Mouse (Mus musculus) forebrain, embryonic 13.5 days (tissue): ENCODE data around the gene 4930486L24Rik. TPM values are rescaled to one million over a fixed set of nuclear protein-coding genes. Genes with fewer than 3 reads are reported as not detected.

Experiments
- ATAC-seq: fragments of 200-750 bp; cut with Nextera tagmentation; 2 replicates; pipeline ENCODE4 v1.8.0; 2017
- H3K27ac ChIP-seq: fragments of 300-500 bp; sonication (generic); 2 replicates; pipeline ENCODE4 v1.5.1; 2015; ENCODE audit warnings: inconsistent platforms, mild to moderate bottlenecking, moderate library complexity
- H3K27me3 ChIP-seq: fragments of 300-500 bp; sonication (generic); 2 replicates; pipeline ENCODE4 v1.6.1; 2015; ENCODE audit warnings: mild to moderate bottlenecking, inconsistent platforms
- H3K36me3 ChIP-seq: fragments of 300-500 bp; sonication (generic); 2 replicates; pipeline ENCODE4 v1.6.1; 2015; ENCODE audit warnings: mild to moderate bottlenecking, inconsistent platforms; ENCODE audit not compliant: poor library complexity, severe bottlenecking
- H3K4me1 ChIP-seq: fragments of 300-500 bp; sonication (generic); 2 replicates; pipeline ENCODE4 v1.6.1; 2015; ENCODE audit warnings: inconsistent platforms
- H3K4me2 ChIP-seq: fragments of 300-500 bp; sonication (generic); 2 replicates; pipeline ENCODE4 v1.6.1; 2015; ENCODE audit warnings: inconsistent platforms, mild to moderate bottlenecking, moderate library complexity
- H3K4me3 ChIP-seq: fragments of 300-500 bp; sonication (generic); 2 replicates; pipeline ENCODE4 v1.5.1; 2015; ENCODE audit warnings: mild to moderate bottlenecking, inconsistent platforms
- H3K9ac ChIP-seq: fragments of 300-500 bp; sonication (generic); 2 replicates; pipeline ENCODE4 v1.6.1; 2015; ENCODE audit warnings: mild to moderate bottlenecking, inconsistent platforms
- H3K9me3 ChIP-seq: fragments of 300-500 bp; sonication (generic); replicated peaks from 2 replicates; pipeline ENCODE4 v1.6.1; 2016; ENCODE audit warnings: inconsistent platforms
- WGBS: fragments of 180-500 bp; shearing (Covaris S2); methylation state at CpG from one replicate; pipeline ENCODE4 v1.1.7; 2015; 5-methylcytosine and 5-hydroxymethylcytosine counted together
- polyA plus RNA-seq: library from polyadenylated mRNA; unstranded; fragments of >200 nt; fragmentation: Nextera tagmentation; extraction: Ambion mirVana; gene quantifications from 2 replicates; pipeline ENCODE4 v1.2.1, GENCODE M21; 2015

4930486L24Rik gene
- polyA plus RNA-seq, 1 experiment from 2014 or later = not detected

DNA sequence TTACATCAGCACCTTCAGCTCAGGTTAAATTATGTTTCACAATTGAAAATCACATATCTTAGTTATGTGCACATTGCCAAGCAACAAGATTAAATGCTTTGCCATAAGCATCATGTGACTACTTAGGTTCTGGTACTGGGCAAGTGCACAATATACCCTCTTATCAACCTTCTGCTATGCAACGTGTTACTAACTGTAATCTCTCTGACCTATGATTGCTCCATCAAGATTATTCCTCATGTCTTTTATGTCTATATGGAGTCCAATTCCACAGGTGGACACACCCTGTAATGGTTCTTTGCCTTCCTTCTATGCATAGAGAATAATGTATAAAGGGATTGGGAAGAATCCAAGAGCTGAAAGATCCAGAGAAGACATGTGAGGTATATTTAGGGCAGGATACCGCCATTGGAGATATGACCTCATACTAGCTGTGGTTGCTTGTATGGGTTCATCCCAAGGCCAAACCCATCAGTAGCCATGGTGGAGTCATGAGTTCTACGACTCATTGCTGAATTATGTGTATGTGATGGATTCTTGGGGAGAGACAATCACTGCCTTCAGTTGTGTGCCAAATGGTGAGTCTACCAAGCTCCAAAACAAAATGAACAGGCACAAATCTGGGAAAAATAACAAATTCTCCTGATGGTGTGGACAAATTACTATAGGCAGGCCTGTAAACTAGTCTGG is 43.6 kb downstream of the 4930486L24Rik start:
- 72% methylated on average over 3 of the region's 3 CpGs for WGBS
- Histone ChIP-seq H3K9ac (no peak overlapping the region), H3K27ac (no peak overlapping the region), H3K4me3 (no peak overlapping the region), H3K4me2 (no peak overlapping the region), H3K27me3 (no peaks in the 10 kb centered on the region), H3K4me1 (no peaks in the 10 kb centered on the region), H3K36me3 (no peaks in the 10 kb centered on the region), H3K9me3 (no peaks in the 10 kb centered on the region)
- no peak for ATAC-seq

DNA sequence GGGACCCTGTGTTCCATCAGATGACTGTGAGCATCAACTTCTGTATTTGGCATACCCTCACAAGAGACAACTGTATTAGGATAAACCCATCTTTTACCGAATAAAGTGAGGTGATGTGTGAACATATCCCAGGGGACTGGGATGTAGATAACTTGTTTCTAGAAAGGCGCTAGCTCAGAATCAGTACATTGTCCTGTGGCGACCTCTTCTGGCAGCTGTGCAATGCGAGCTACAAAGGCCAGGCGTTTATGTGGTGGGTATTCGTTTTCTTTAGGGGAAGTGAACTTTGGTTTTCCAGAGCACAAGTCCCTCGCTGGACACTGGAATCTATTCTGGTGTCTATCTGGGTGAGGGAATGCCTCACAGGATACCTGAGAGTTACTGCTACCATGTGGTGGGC is 44.8 kb downstream of the 4930486L24Rik start:
- H3K9me3 ChIP-seq = no peaks in the 10 kb centered on the region
- H3K4me1 ChIP-seq = no peaks in the 10 kb centered on the region
- 12% methylated on average over 7 of the region's 7 CpGs for WGBS
- no peak overlapping the region for H3K4me2 ChIP-seq
- H3K36me3 ChIP-seq = no peaks in the 10 kb centered on the region
- no peaks in the 10 kb centered on the region for H3K27me3 ChIP-seq
- H3K9ac ChIP-seq = no peak overlapping the region
- H3K4me3 ChIP-seq = no peak overlapping the region
- H3K27ac ChIP-seq = no peak overlapping the region
- ATAC-seq = no peak

GRCm38 (mm10) chr13:60813722-60814121 is 50.6 kb downstream of the 4930486L24Rik start:
- no peaks in the 10 kb centered on the region for H3K36me3 ChIP-seq
- H3K4me2 ChIP-seq = no peak overlapping the region
- no peak overlapping the region for H3K9ac ChIP-seq
- 69% methylated on average over 1 of the region's 1 CpGs for WGBS
- H3K27ac ChIP-seq = no peak overlapping the region
- no peaks in the 10 kb centered on the region for H3K27me3 ChIP-seq
- H3K9me3 ChIP-seq = no peaks in the 10 kb centered on the region
- no peak for ATAC-seq
- no peak overlapping the region for H3K4me3 ChIP-seq
- H3K4me1 ChIP-seq = no peaks in the 10 kb centered on the region

- Histone ChIP-seq H3K36me3 (no peaks in the 10 kb centered on the region), H3K4me3 (no peak overlapping the region), H3K27me3 (no peaks in the 10 kb centered on the region), H3K4me1 (no peaks in the 10 kb centered on the region), H3K27ac (no peak overlapping the region), H3K9me3 (no peaks in the 10 kb centered on the region), H3K4me2 (no peak overlapping the region), H3K9ac (no peak overlapping the region)
- WGBS = 90% methylated on average over 6 of the region's 6 CpGs
- ATAC-seq = no peak
Measured at GRCm38 (mm10) chr13:60812768-60813167, 51.5 kb downstream of the 4930486L24Rik start.

DNA sequence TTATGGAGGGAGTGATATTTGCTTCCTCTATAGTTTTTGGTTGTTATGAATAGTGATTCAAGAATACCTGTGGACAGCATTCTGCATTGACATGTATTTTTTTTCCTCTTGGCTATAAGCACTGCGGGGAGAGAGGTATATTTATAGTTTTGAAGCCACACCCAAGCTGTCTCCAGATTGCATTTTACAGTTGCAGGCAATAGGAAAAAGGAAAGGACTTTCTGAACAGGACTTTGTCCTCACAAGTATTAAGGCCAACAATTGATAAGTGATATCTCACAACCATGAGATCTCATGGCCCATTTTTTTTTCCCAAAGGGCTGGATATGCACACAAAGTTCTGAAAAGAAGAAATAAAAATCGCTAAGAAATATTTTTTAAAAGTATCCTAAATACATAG is 54.6 kb downstream of the 4930486L24Rik start:
- Histone ChIP-seq H3K9me3 (no peaks in the 10 kb centered on the region), H3K27me3 (no peaks in the 10 kb centered on the region), H3K4me3 (no peak overlapping the region), H3K27ac (no peak overlapping the region), H3K36me3 (no peaks in the 10 kb centered on the region), H3K4me1 (no peaks in the 10 kb centered on the region), H3K9ac (no peak overlapping the region), H3K4me2 (no peak overlapping the region)
- 87% methylated on average over 2 of the region's 2 CpGs for WGBS
- ATAC-seq = no peak

- Histone ChIP-seq H3K27me3 (no peaks in the 10 kb centered on the region), H3K4me1 (no peaks in the 10 kb centered on the region), H3K27ac (no peak within 1 kb of the TSS), H3K36me3 (no peaks in the 10 kb centered on the region), H3K9me3 (no peaks in the 10 kb centered on the region), H3K4me2 (no peak within 1 kb of the TSS), H3K9ac (no peak within 1 kb of the TSS), H3K4me3 (no peak within 1 kb of the TSS)
- no peak for ATAC-seq
- WGBS = 71% methylated on average over 1 of the region's 1 CpGs
Measured at GRCm38 (mm10) chr13:60802749-60803148, 61.5 kb downstream of the 4930486L24Rik start, which contains the start of gene Ctsll3. TSS of gene Ctsll3 (minus strand) at chr13:60802849.

Other genes starting within 250 kb of the 4930486L24Rik start
- gene BC051665, start 78.1 kb downstream of the 4930486L24Rik start, polyA plus RNA-seq = not detected in 2 replicates
- not detected in 2 replicates for gene Ctsll3, start 61.6 kb downstream of the 4930486L24Rik start, polyA plus RNA-seq
- 0.13 TPM in 1 of 2 replicates, not detected in the other for gene Gm49392, start 32.4 kb upstream of the 4930486L24Rik start, polyA plus RNA-seq
- 1.0 and 2.0 TPM in 2 replicates for gene Ctla2b, start 33.0 kb upstream of the 4930486L24Rik start, polyA plus RNA-seq
- not detected in 2 replicates for gene Tpbpb, start 40.4 kb upstream of the 4930486L24Rik start, polyA plus RNA-seq
- gene Gm49393, start 71.1 kb upstream of the 4930486L24Rik start, polyA plus RNA-seq = not detected in 2 replicates
- gene Gm49391, start 72.1 kb upstream of the 4930486L24Rik start, polyA plus RNA-seq = not detected in 2 replicates
- gene Ctla2a, start 72.2 kb upstream of the 4930486L24Rik start, polyA plus RNA-seq = 12.4 and 12.5 TPM in 2 replicates
- gene Tpbpa, start 77.5 kb upstream of the 4930486L24Rik start, polyA plus RNA-seq = not detected in 2 replicates
- not detected in 2 replicates for gene Ctsj, start 141.5 kb upstream of the 4930486L24Rik start, polyA plus RNA-seq
- gene Ctsq, start 176.2 kb upstream of the 4930486L24Rik start, polyA plus RNA-seq = not detected in 2 replicates